Mouse (Mus musculus): ENCODE results near the gene Lyar. TPM values are rescaled to one million over a fixed set of nuclear protein-coding genes. Genes with fewer than 3 reads are reported as not detected.

Gene Lyar
- polyA plus RNA-seq, 1 experiment from 2014 or later: 221 TPM

GRCm38 (mm10) chr5:38277936-38278600 lies 57.8 kb downstream of the Lyar start:
- peaks cover 50% of the 10 kb centered on the region for H3K27me3 ChIP-seq (replicated peaks; ENCODE audit: control insufficient read depth, insufficient read depth, low read length)
- H3K4me2 ChIP-seq: no peak overlapping the region; the same call in 1 of the 2 replicates

GRCm38 (mm10) chr5:38280075-38280474 lies 59.8 kb downstream of the Lyar start:
- Histone ChIP-seq H3K36me3 (ENCODE audit: control insufficient read depth, insufficient read depth, low read length) (no peaks in the 10 kb centered on the region), H3K4me1 (replicated peaks; ENCODE audit: control insufficient read depth, insufficient read depth, low read length) (no peaks in the 10 kb centered on the region), H3K9ac (ENCODE audit: low read depth, low read length) (no peak overlapping the region), H3K4me3 (ENCODE audit: low read depth, low read length) (no peak overlapping the region), H3K9me3 (ENCODE audit: control insufficient read depth, low read length) (no peaks in the 10 kb centered on the region), H3K27me3 (replicated peaks; ENCODE audit: control insufficient read depth, insufficient read depth, low read length) (peaks cover 40% of the 10 kb centered on the region), H3K27ac (ENCODE audit: low read depth, low read length) (no peak overlapping the region), H3K4me2 (no peak overlapping the region)
- DNase-seq (ENCODE audit: low spot score): no peak
- ATAC-seq (replicated peaks; ENCODE audit: low FRiP score): no peak
- 27% methylated on average over 1 of the region's 1 CpGs for WGBS

More at GRCm38 (mm10) chr5:38277936-38278600, 57.8 kb downstream of the Lyar start:
- H3K4me1 ChIP-seq (replicated peaks; ENCODE audit: control insufficient read depth, insufficient read depth, low read length): no peaks in the 10 kb centered on the region
- no peak for DNase-seq (ENCODE audit: low spot score)
- H3K4me3 ChIP-seq (ENCODE audit: low read depth, low read length): no peak overlapping the region; the same call in 1 of the 2 replicates
- 21% methylated on average over 12 of the region's 12 CpGs for WGBS
- no peak overlapping the region for H3K9ac ChIP-seq (ENCODE audit: low read depth, low read length)
- H3K36me3 ChIP-seq (ENCODE audit: control insufficient read depth, insufficient read depth, low read length): no peaks in the 10 kb centered on the region
- no peak overlapping the region for H3K27ac ChIP-seq (ENCODE audit: low read depth, low read length)
- H3K9me3 ChIP-seq (ENCODE audit: control insufficient read depth, low read length): no peaks in the 10 kb centered on the region
- no peak for ATAC-seq (replicated peaks; ENCODE audit: low FRiP score)

Other genes with a start within 250 kb of the Lyar start
- gene Stx18, start 181.7 kb upstream of the Lyar start, polyA plus RNA-seq (2014; fragmentation: Nextera tagmentation; extraction: Ambion mirVana): 29.5 and 30.1 TPM in 2 replicates
- gene Nsg1, start 60.6 kb upstream of the Lyar start, polyA plus RNA-seq (2014; fragmentation: Nextera tagmentation; extraction: Ambion mirVana): 5.6 and 7.8 TPM in 2 replicates
- gene Zbtb49, start within 50 bp of the Lyar start, polyA plus RNA-seq (2014; fragmentation: Nextera tagmentation; extraction: Ambion mirVana): 9.2 and 10.1 TPM in 2 replicates
- 63.1 and 64.9 TPM in 2 replicates for gene Tmem128, start 39.7 kb downstream of the Lyar start, polyA plus RNA-seq (2014; fragmentation: Nextera tagmentation; extraction: Ambion mirVana)
- not detected in 2 replicates for gene Otop1, start 55.5 kb downstream of the Lyar start, polyA plus RNA-seq (2014; fragmentation: Nextera tagmentation; extraction: Ambion mirVana)
- not detected in 2 replicates for gene Drd5, start 98.9 kb downstream of the Lyar start, polyA plus RNA-seq (2014; fragmentation: Nextera tagmentation; extraction: Ambion mirVana)